Mouse (Mus musculus) lung, adult 2 months (tissue): Measurements from ENCODE around the gene Klf6.

Source experiments
- CTCF ChIP-seq: fragments of 200-500 bp; IDR thresholded peaks from 2 replicates; pipeline ENCODE4 v1.5.1; 2011; ENCODE audit warnings: mild to moderate bottlenecking, low read length, control low read depth; ENCODE audit not compliant: insufficient read depth
- POLR2A ChIP-seq: fragments of 200-500 bp; IDR thresholded peaks from 2 replicates; pipeline ENCODE4 v1.6.1; 2011; ENCODE audit warnings: low read depth, mild to moderate bottlenecking, control low read depth, low read length, borderline replicate concordance; ENCODE audit errors: extremely low read depth

GRCm38 (mm10) chr13:5917360-5917759 is 56.1 kb downstream of the Klf6 start:
- no peak for TF ChIP-seq POLR2A
- no peak for TF ChIP-seq CTCF
